Mouse (Mus musculus) small intestine, adult 2 months (tissue): Measurements from ENCODE around the gene Anp32e.

Experiments used
- CTCF ChIP-seq: fragments of 200-500 bp; IDR thresholded peaks from 2 replicates; pipeline ENCODE4 v1.5.1; 2012; ENCODE audit warnings: low read depth, mild to moderate bottlenecking, control low read depth, inconsistent platforms, low read length, moderate library complexity, mixed read lengths; ENCODE audit not compliant: insufficient replicate concordance, insufficient read length; ENCODE audit errors: extremely low read depth
- POLR2A ChIP-seq: fragments of 200-500 bp; IDR thresholded peaks from 2 replicates; pipeline ENCODE4 v1.6.1; 2012; ENCODE audit warnings: low read depth, mild to moderate bottlenecking, control low read depth, inconsistent platforms, low read length, moderate library complexity

DNA sequence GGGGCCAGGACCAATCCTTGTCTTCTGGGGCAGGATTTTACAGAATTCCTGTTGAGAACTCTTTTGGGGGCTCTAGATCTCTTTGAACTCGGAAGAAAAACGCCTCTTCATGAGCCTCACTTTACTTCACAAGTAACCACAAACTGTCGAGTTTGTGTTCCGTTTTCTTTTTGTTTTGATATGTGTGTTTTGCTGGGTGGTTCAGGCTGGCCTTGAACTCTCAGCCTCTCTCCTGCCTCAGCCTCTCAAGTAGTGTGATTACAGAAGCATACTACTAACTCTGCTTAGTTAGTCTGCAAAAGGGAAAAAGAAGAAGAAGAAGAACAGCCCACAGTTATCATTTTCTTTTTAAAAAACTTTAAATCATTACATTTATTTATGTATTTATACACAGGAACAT, 4.9 kb upstream of the Anp32e start:
- TF ChIP-seq POLR2A (no peak), CTCF (no peak)
